Mouse (Mus musculus) heart, postnatal 25 days (tissue): ENCODE results near the gene Mad2l2. TPM values are rescaled to one million over a fixed set of nuclear protein-coding genes. Genes with fewer than 3 reads are reported as not detected.
"Not testable (repeated sequence)": the region's sequence is repeated elsewhere in the genome, so short reads cannot be mapped to it uniquely, and the experiment has no call there.

ENCODE experiments used
- DNase-seq: peaks from one replicate; pipeline ENCODE4 v3.0.0; 2022; ENCODE audit warnings: low spot score
- intact Hi-C: fragments of 180-260 bp; cut with DNase I; formaldehyde crosslinking; loops from one replicate; pipeline ENCODE4 v1.15.1; 2025
- total RNA-seq, 2 experiments: library from RNA; stranded (reverse); gene quantifications; 2 replicates each; pipeline ENCODE4 v1.2.3; 2021

Mad2l2 gene
- total RNA-seq, 2 experiments from 2014 or later: 11.9 to 12.8 TPM

DNA sequence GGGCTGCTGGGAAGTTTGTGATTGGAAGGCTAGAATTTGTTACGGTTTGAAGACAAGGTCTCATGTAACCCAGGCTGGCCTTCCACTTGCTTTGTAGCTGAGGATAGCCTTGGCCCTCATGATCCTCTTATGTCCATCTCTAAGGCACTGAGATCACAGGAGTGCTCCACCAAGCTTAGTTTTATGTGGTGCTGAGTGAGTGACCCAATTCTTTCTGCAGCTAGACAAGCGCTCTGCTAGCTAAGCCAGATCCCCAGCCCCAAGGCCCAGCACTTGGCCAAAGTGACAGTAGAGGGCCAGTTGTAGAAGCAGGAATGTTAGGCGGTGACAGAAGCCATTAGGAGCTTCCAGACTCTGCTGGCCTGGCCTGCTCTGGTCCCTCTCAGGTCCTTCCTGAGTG, 26.0 kb upstream of the Mad2l2 start:
- no peak for DNase-seq
- intact Hi-C loops: no loop called here

DNA sequence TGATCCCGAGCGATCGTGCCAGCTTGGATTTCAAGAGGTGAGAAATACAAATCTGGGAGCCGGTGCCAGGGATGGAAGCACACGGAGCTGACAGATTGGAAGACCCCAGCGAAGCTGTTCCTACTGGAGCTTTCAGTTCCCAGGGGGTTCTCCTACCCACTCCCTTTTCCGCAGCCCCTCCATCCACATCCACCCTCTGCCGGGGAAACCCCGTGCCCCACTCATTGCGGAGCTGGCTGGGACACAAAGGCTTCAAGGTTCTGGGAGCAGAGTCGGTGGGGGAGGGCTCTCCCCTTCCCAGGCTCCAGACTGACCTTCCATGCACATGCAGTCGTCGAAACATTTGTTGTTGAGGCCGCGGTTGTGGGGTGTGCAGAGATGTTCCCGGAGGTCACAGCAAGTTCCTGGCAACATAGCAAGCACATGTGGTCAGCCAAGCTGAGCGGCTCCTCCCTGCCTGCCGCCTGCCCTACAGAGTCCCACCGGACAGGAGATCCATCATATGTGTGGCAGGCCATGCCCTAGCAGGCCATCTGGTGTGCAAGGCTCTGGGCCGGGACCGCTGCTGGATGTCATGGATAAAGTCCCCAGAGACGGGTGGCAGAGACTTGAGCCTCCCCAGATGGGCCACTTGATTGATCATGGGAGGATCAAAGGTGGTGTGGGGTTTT, 22.4 kb upstream of the Mad2l2 start:
- no peak for DNase-seq
- intact Hi-C loops: no loop called here

DNA sequence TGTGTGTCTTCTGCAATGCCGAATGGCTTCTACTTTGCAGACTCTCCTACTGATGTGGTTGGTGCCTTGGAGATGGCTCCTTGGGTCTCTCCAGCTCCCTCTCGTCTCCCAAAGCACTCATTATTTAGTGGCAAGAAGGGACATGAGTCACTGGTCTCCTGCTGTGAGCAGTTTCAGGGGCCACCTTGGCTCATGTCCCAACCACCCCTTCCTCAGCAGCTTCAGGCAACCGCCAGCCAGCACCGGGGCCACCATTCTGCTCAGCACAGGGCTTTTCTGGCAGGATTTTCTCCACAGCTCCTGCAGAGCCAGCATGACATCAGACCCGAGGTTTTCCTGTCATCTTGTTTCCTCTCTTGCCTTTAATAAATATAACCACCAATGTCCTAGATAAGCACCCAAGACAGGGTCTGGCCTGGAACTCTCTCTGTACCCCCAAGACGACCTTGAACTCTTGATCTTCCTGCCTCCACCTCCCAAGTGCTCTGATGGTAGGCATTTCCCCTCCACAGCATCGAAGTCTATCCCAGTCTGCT, 21.6 kb upstream of the Mad2l2 start:
- intact Hi-C loops: no loop called here
- DNase-seq: no peak

DNA sequence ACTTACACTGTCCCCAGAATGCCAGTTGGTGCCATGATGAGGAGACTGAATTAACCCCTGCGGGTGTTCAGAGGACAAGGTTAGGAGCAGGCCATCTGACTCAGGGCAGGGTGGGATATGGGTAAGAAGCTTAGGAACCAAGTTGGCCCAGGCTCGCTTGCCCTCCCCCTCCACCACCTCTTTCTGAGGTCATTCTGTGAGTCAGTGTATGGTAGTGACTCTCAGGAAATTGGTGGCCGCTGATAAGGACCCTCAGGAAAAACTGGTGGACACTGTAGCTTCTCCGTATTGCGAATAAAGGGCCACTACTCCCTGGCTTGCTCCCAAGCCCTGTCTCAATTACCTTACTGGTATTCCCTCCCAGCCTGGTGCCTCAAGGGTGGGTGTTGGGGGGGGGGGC, 21.0 kb upstream of the Mad2l2 start:
- intact Hi-C loops: no loop called here
- DNase-seq: no peak

DNA sequence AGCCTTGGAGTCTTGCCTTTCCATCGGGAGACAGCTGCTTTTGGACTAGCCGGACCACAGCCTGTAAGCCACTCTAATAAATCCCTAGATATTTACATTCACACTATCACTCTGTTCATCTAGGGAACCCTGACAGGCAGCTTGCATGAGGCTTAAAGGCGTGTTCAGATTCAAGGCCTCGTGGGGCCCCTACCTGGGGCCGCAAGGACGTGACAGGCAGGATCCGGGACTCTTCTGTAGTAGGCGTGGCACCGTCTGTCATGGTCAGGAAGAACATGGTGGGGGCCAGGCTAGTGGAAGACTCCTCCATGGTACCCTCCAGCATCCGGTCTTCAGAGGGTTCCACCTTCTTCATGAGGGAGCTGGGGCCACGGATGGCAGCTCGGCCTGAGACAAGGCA, 17.7 kb upstream of the Mad2l2 start:
- intact Hi-C loops: loop anchor here (5.0 kb wide), 1 partner anchor 320 kb away; no protein-coding TSS in a partner anchor
- no peak for DNase-seq

- intact Hi-C loops: loop anchor here (1.0 to 5.0 kb wide), 3 partner anchors 37 to 317 kb away; partner anchors contain the start of gene Fbxo6
- peak; percentile 54 for DNase-seq
These were observed 15.3 kb upstream of the Mad2l2 start for GRCm38 (mm10) chr4:148114758-148115391.

DNA sequence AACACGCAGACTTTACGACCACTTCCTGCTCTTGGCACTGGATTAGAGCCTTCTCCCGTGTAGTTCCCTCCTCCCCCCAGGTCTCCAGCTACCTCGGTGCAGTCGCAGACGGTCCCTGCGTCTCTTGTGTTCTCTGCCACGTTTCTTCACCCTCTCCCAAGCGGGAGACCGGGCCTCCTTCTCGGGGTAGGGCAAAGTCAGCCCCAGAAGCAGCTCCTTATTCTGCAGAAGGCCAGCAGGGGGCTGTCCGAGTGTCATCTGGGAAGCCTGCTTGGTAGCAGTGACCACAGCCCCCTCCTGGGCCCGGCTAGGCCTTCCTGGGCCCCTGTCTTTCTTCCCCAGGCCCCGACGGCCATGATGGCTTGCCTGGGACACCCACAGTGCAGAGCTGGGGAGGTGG, 14.7 kb upstream of the Mad2l2 start:
- no peak for DNase-seq
- intact Hi-C loops: no loop called here

DNA sequence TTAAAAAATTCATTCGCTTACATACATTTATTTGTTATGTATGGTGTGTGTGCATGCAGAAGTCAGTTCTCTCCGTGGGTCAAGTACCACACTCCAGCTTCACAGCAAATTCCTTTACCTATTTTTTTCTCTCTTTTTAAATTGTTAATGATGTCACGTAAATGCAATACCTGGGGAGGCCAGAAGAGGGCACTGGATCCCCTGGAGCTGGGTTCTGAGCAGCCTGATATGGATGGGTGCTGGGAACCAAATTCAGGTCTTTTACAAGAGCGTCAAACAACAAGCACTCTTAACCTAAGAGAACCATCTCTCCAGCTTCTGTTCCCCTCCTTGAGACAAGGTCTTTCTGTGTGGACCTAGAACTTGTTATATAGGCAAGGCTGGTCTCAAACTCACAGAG, 13.5 kb upstream of the Mad2l2 start:
- intact Hi-C loops: no loop called here
- DNase-seq: no peak

DNA sequence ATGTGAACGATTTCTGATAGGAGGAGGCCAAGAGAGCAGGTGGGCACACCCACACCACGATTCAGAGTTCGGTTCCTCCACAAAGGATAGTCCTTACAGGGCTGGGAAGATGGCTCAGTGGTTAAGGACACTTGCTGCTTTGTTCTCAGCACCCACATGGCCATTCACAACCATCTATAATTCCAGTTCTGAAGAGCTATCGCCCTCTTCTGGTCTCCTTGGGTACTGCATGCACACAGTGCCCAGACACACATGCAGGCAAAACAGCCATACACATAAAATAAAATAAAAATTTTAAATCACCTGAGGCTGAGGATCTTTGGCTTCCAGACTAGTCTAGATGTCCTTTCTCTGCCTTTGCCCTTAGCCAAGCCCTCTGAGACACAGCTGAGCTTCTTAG, 12.8 kb upstream of the Mad2l2 start:
- intact Hi-C loops: no loop called here
- no peak for DNase-seq

DNA sequence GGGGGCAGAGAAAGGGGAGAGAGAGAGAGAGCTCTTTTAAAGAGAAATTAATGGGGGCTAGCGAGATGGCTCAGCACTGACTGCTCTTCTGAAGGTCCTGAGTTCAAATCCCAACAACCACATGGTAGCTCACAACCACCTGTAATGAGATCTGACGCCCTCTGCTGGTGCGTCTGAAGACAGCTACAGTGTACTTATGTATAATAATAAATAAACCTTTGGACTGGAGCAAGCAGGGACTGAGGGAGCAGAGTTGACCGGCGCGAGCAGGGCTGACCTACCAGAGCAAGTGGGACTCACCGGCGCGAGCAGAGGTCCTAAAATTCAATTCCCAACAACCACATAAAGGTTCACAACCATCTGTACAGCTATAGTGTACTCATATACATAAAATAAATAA, 10.6 kb upstream of the Mad2l2 start:
- DNase-seq, intact Hi-C loops: not testable (repeated sequence)

DNA sequence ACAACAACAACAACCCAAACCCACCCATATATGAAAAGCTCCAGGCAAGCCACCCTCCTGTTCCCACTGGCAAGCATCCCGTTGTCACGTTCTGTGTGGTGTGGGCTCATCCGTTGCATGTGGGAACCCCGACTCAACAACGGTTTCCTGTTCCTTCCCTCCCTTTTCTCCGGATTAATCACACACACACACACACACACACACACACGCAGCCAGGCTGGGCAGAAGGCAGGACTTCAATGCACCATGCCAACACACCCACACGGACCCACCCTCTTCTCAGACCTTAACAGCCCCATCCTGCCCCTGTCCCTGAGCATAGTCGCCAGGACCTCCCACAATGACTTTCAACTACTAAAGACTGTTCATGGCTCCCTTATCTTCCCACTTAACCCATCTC, 9.6 kb upstream of the Mad2l2 start:
- DNase-seq: no peak
- intact Hi-C loops: no loop called here

GRCm38 (mm10) chr4:148121362-148121761, 8.8 kb upstream of the Mad2l2 start:
- DNase-seq: no peak
- intact Hi-C loops: no loop called here

- intact Hi-C loops: no loop called here
- DNase-seq: no peak
These were observed 8.0 kb upstream of the Mad2l2 start for GRCm38 (mm10) chr4:148121982-148122693.

GRCm38 (mm10) chr4:148122694-148123066, 7.5 kb upstream of the Mad2l2 start:
- intact Hi-C loops: no loop called here
- no peak for DNase-seq

DNA sequence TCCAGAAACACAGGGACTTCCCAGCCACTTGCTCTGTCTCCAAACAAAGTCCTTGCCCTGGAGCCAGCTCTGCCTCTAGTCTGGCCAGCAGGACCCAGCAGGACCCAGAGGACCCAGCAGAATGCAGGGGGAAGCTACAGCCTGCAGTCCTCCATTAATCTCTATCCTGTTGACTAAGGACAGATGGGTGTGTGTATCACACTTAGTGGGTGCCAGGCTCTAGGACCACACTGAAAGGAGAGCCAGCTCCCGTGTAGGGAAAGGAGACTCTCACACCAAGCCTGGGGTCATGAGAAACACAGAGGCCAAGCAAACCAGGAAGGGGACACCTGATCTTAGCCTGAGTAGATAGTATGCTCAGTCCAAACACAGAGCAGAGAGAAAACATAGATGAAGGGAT, 1.9 kb upstream of the Mad2l2 start:
- intact Hi-C loops: no loop called here
- no peak for DNase-seq

GRCm38 (mm10) chr4:148128672-148129071, 1.5 kb upstream of the Mad2l2 start:
- intact Hi-C loops: no loop called here
- no peak for DNase-seq

DNA sequence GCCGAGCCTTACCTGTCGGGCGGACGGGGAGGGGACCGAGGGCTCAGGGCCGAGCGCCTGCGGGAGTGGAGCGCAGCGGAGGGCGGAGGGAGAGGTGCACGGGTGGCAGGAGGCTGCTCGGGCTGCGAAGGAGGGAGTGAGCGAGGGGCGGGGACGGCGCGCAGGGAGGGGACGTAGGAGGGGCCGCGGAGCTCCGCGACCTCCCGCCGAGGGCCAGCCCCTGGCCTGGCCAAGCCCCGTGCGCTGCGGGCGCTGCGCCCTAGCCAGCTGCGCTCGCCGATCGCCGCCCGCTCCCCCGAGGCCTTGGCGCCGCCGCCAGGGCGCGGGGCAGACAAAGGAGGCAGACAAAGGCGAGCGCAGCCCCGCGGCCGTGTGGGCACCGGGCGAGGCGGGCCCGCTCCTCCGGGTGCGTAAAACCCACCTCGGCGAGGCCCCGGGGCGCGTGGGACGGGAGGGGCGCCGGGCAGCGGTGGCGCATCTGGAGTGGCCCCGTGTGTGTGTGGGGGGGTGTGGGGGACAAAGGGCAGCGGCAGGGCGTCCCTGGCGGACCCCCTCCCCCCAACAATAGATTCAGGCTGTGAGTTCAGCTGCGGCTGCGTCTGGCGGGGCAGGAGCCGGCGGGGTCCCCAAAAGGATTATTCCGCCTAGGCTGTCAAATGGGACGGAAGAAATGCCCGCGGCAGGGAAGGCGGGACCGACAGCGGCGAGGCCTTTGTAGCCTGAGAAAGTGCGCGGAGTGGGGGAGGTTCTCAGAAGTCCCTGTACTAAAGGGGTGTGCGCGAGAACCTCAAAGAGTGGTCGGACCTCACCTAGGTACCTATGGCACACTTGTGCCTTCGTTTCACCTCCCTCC, 603 bp downstream of the Mad2l2 start, which contains the start of gene Draxin:
Gene Draxin, minus strand, starts transcription at position 138 of the 853 bp plus-strand sequence.
- intact Hi-C loops: no loop called here
- no peak for DNase-seq

DNA sequence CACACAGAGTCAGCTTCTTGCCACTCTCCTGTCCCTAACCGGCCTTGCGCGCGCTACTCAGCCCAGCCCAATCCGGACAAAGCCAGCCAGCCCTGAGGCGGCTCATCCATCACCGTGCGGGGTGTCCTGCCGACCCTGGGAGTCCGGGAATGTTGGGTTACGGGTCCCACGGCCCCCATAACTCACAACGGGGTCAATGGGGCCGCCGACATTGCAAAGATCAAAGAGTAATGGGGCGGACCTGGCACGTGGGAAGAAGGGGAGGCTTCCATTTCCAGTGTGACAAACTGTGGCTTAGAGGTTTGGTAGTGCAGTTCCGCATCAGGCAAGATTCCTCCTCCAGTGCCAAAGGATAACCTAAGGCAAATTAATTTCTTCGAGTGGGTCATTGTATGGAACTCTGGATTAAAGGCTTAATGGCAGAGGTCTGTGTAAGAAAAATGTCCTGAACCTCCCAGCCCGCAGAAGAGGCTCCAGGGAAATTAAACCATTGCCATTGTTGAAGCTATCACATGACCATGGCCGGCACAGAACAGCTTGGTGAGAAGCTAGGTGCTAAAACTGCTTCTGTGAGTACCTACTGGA, 1.4 kb downstream of the Mad2l2 start:
- no peak for DNase-seq
- intact Hi-C loops: no loop called here

DNA sequence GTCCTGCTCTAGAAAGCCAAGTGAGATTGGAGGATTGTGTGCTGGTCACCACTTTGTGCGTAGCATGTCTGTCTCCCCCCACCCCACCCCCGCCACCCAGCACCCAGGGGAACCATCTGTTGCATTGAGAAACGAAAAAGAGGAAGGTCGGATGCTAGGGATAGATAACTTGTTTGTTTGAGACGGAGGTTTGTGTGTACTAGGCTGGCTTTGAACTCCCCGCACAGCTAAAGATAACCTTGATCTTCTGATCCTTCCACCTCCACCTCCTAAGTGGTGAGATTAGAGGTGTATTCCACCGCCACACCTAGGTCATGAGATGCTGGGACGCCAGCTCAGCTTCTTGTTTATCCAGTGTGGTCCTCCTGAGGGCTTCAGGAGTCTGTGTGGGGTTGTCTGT, 4.8 kb downstream of the Mad2l2 start:
- intact Hi-C loops: no loop called here

GRCm38 (mm10) chr4:148137503-148137902, 7.3 kb downstream of the Mad2l2 start:
- intact Hi-C loops: no loop called here
- no peak for DNase-seq

More for the DNA sequence above, 4.8 kb downstream of the Mad2l2 start:
- DNase-seq: no peak
